8 mouse cellular contexts compared by ENCODE assay signal in genomic region chr11:117312936-117313335, GRCm38 (mm10).
DNase-seq lines count a peak whose midpoint lies in the region; ATAC-seq lines count a peak whose summit lies in the region.

No protein-coding gene starts in this region.

- H3K9me3 ChIP-seq in forebrain, embryonic 13.5 days (replicated peaks): no peaks in the 10 kb centered on the region
- H3K9me3 ChIP-seq in intestine, embryonic 14.5 days (ENCODE audit: control insufficient read depth, low read length): no peaks in the 10 kb centered on the region
- H3K9me3 ChIP-seq in lung, embryonic 15.5 days: no peaks in the 10 kb centered on the region

- H3K9ac ChIP-seq in forebrain, embryonic 13.5 days: no peak overlapping the region
- no peak overlapping the region for H3K9ac ChIP-seq in intestine, embryonic 14.5 days (ENCODE audit: low read length)
- H3K9ac ChIP-seq in lung, embryonic 15.5 days: no peak overlapping the region

- no peaks in the 10 kb centered on the region for H3K36me3 ChIP-seq in forebrain, embryonic 13.5 days (ENCODE audit: poor library complexity, severe bottlenecking)
- H3K36me3 ChIP-seq in intestine, embryonic 14.5 days (ENCODE audit: control insufficient read depth, insufficient read depth, low read length): no peaks in the 10 kb centered on the region
- no peaks in the 10 kb centered on the region for H3K36me3 ChIP-seq in lung, embryonic 15.5 days

- no peak for ATAC-seq in forebrain, embryonic 13.5 days
- ATAC-seq in intestine, embryonic 14.5 days (replicated peaks; ENCODE audit: low FRiP score, low TSS enrichment, low read depth): no peak
- ATAC-seq in lung, embryonic 15.5 days (ENCODE audit: borderline replicate concordance, extremely low read depth, low FRiP score, low TSS enrichment): no peak

- H3K4me3 ChIP-seq in forebrain, embryonic 13.5 days: no peak overlapping the region
- no peak overlapping the region for H3K4me3 ChIP-seq in intestine, embryonic 14.5 days (ENCODE audit: low read depth, low read length)
- H3K4me3 ChIP-seq in lung, embryonic 15.5 days: no peak overlapping the region

- no peak overlapping the region for H3K4me2 ChIP-seq in forebrain, embryonic 13.5 days
- peak overlapping the region; percentile 12; the same call in 1 of the 2 replicates for H3K4me2 ChIP-seq in intestine, embryonic 14.5 days (ENCODE audit: low read length)
- H3K4me2 ChIP-seq in lung, embryonic 15.5 days: peak overlapping the region; percentile 32

- WGBS in forebrain, embryonic 13.5 days: 53% methylated on average over 8 of the region's 8 CpGs
- 38% methylated on average over 8 of the region's 8 CpGs for WGBS in intestine, embryonic 14.5 days
- 26% methylated on average over 8 of the region's 8 CpGs for WGBS in lung, embryonic 15.5 days

- DNase-seq in A20 (ENCODE audit: low read depth, low spot score) (peak; percentile 67), MN1 (ENCODE audit: low spot score) (peak; percentile 83)
- peak; percentile 84 for DNase-seq in intestine, embryonic 14.5 days (ENCODE audit: low spot score)
- peak; percentile 72 for DNase-seq in retina, postnatal 1 day
- DNase-seq in cerebellum, adult 9-10 months: no peak
- DNase-seq in frontal cortex, postnatal 36 days (ENCODE audit: low spot score in 2 of 2): no peak

- no peaks in the 10 kb centered on the region for H3K27me3 ChIP-seq in forebrain, embryonic 13.5 days
- no peaks in the 10 kb centered on the region for H3K27me3 ChIP-seq in intestine, embryonic 14.5 days (replicated peaks; ENCODE audit: control insufficient read depth, insufficient read depth, low read length)
- H3K27me3 ChIP-seq in lung, embryonic 15.5 days: no peaks in the 10 kb centered on the region

- peak overlapping the region; percentile 65 for H3K27ac ChIP-seq in forebrain, embryonic 13.5 days
- peak overlapping the region; percentile 86 for H3K27ac ChIP-seq in intestine, embryonic 14.5 days (ENCODE audit: low read depth)
- peak overlapping the region; percentile 96 for H3K27ac ChIP-seq in lung, embryonic 15.5 days

- H3K4me1 ChIP-seq in forebrain, embryonic 13.5 days: peaks cover 86% of the 10 kb centered on the region
- peaks cover 87% of the 10 kb centered on the region for H3K4me1 ChIP-seq in intestine, embryonic 14.5 days (replicated peaks; ENCODE audit: control insufficient read depth, insufficient read depth, low read length)
- peaks cover 100% of the 10 kb centered on the region for H3K4me1 ChIP-seq in lung, embryonic 15.5 days

Comparison
In these comparisons a context has a peak if more than half of its experiments do, and no peak if none do; other contexts are left out.
1. DNase-seq: peak in A20 (single experiment), MN1 (single experiment), intestine, embryonic 14.5 days (single experiment) and retina, postnatal 1 day (single experiment); none in cerebellum, adult 9-10 months (single experiment) and frontal cortex, postnatal 36 days (0 of 2).
2. Peak in every context shown above with its lines, with median percentiles within 50 percentile points of each other: H3K27ac ChIP-seq.